Mouse (Mus musculus): ENCODE data around the gene Zdhhc15. TPM values are rescaled to one million over a fixed set of nuclear protein-coding genes. Genes with fewer than 3 reads are reported as not detected.
"Not testable (repeated sequence)": the region's sequence is repeated elsewhere in the genome, so short reads cannot be mapped to it uniquely, and the experiment has no call there.

The Zdhhc15 gene
- polyA plus RNA-seq (2015; fragmentation: Nextera tagmentation; extraction: Ambion mirVana): 2.2 and 2.3 TPM in 2 replicates

DNA sequence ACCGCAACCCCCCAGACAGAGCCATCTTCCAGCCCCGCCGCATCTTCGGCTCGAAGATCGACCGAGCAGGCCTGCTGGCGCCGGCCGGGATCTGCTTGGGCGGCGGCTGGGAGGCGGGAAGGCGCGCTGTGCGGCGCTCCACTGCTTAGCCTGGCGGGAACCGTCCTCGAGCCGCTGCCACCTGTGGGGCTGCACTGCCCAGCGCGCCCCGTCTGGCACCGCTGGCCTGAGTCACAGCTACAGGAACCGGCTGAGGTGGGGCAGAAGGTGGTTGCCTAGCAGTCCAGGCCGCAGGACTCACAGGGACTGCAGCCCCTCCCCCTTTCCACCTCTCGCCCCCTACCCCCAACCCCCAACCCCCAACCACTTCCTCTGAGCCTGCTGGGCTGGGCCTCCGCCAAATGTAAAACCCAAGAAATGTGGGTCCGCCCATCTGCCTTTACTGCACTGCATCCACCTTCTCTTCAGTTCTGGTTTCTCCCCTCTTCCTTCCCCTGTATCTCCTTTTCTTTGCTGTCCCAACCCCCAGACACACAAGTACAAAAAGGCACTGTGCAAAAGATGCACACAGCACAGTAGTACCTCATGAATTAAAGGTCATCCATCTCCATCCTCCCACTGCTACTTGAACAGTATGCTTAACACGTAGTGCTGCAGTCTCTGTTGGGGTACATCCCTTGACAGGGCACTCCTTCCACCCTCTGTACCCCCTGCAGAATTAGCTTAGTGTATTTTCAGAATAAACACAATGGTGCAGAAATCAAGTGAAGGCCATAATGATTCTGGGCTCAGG is at the start of gene Zdhhc15:
TSS of gene Zdhhc15 (minus strand) at position 308 of the 793 bp plus-strand sequence.
- DNase-seq (ENCODE audit: low spot score) (peak; percentile 77), ATAC-seq (ENCODE audit: low FRiP score, low TSS enrichment) (peak; percentile 97)
- Histone ChIP-seq H3K4me1 (replicated peaks; ENCODE audit: control insufficient read depth, insufficient read depth) (no peaks in the 10 kb centered on the region), H3K9me3 (ENCODE audit: control insufficient read depth, low read length) (no peaks in the 10 kb centered on the region), H3K4me2 (replicated peaks; ENCODE audit: low read depth) (peak within 1 kb of the TSS; percentile 59), H3K27me3 (ENCODE audit: control insufficient read depth, insufficient read depth, low read length) (no peaks in the 10 kb centered on the region), H3K27ac (replicated peaks) (no peak within 1 kb of the TSS), H3K4me3 (ENCODE audit: low read depth, low read length) (peak within 1 kb of the TSS; percentile 53), H3K36me3 (ENCODE audit: control insufficient read depth, insufficient read depth, low read length) (no peaks in the 10 kb centered on the region), H3K9ac (ENCODE audit: low read length) (peak within 1 kb of the TSS; percentile 61)
- TF ChIP-seq EP300 (optimal IDR thresholded peaks at IDR 0.05) (no peak), CTCF (IDR thresholded peaks at IDR 0.05; ENCODE audit: low read depth) (peak; percentile 26; the same call in 1 of the 2 replicates)
- 20% methylated on average over 29 of the region's 31 CpGs for WGBS

DNA sequence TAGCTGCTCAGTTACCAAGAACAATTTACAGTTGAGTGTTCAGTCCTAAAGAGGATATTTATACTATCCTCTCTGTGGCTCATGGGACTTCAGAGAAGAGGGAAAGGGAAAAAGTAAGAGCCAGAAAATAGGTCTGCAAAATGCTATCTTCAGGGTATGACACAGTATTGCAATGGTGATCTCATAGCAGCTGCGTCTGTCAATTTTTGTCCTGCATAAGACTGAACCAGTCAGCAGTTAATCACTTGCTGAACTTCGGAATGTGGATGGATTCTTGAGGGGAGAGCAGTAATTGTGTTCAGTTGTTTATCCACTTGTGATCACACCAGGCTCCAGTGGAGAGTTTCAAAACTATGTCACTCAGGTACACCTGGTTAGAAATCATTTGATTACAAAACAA is 37.1 kb upstream of the Zdhhc15 start:
- ATAC-seq (ENCODE audit: low FRiP score, low TSS enrichment) (no peak), DNase-seq (ENCODE audit: low spot score) (no peak)
- Histone ChIP-seq H3K27ac (replicated peaks) (no peak overlapping the region), H3K9me3 (ENCODE audit: control insufficient read depth, low read length) (no peaks in the 10 kb centered on the region), H3K4me1 (replicated peaks; ENCODE audit: control insufficient read depth, insufficient read depth) (no peaks in the 10 kb centered on the region), H3K27me3 (ENCODE audit: control insufficient read depth, insufficient read depth, low read length) (no peaks in the 10 kb centered on the region), H3K4me3 (ENCODE audit: low read depth, low read length) (no peak overlapping the region), H3K36me3 (ENCODE audit: control insufficient read depth, insufficient read depth, low read length) (no peaks in the 10 kb centered on the region), H3K4me2 (replicated peaks; ENCODE audit: low read depth) (no peak overlapping the region), H3K9ac (ENCODE audit: low read length) (no peak overlapping the region)
- WGBS: 73% methylated on average over 2 of the region's 2 CpGs
- no peak for TF ChIP-seq CTCF (IDR thresholded peaks at IDR 0.05; ENCODE audit: low read depth)
- no peak for TF ChIP-seq EP300 (optimal IDR thresholded peaks at IDR 0.05)

DNA sequence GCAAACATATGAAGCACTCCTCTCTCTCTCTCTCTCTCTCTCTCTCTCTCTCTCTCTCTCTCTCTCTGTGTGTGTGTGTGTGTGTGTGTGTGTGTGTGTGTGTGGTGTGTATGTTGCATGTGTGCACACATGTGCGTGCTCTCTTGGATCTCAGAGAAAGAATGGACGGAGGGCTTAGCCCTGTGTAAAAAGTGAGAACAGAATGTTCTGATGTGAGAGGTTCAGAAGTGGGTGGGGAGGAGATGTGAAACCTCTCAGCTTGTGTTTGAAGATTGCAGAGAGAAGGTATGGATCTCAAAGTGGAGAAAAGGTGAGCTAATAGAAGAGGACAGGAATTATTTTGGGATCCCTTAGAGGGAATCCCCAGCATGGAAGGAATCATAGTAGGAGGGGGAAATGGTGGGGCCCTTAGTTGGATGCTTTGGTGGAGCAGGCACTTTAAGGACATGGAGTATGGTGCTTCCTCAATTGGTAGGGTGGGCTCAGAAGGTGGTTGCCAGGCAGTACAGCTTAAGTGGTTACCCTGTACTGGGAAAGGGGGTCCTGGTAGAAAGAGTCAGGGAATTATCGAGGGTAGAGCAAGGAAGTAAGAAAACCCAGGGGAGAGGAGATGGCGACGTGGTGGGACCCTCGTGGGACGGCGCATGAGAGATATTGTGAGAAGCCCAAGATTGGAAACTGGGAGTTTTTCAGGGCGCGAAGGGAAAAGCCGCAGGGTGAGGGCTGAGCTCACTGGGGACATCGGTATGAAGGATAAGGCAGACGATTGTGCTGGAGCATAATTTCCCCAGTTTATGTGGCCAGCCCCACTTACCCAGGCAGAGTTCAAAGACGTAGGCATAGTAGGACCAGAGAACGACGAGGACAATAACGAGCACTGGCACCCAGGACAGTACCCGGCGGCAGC is 761 bp downstream of the Zdhhc15 start:
- 14% methylated on average over 17 of the region's 19 CpGs for WGBS
- peak overlapping the region; percentile 61 for H3K9ac ChIP-seq (ENCODE audit: low read length)
- DNase-seq (ENCODE audit: low spot score) (no peak), ATAC-seq (ENCODE audit: low FRiP score, low TSS enrichment) (peak; percentile 47; the same call in 1 of the 2 replicates)
- H3K4me2 ChIP-seq (replicated peaks; ENCODE audit: low read depth): peak overlapping the region; percentile 59
- no peaks in the 10 kb centered on the region for H3K27me3 ChIP-seq (ENCODE audit: control insufficient read depth, insufficient read depth, low read length)
- H3K4me1 ChIP-seq (replicated peaks; ENCODE audit: control insufficient read depth, insufficient read depth): no peaks in the 10 kb centered on the region
- H3K4me3 ChIP-seq (ENCODE audit: low read depth, low read length): peak overlapping the region; percentile 53
- no peak overlapping the region for H3K27ac ChIP-seq (replicated peaks)
- H3K36me3 ChIP-seq (ENCODE audit: control insufficient read depth, insufficient read depth, low read length): no peaks in the 10 kb centered on the region
- TF ChIP-seq CTCF (IDR thresholded peaks at IDR 0.05; ENCODE audit: low read depth) (no peak), EP300 (optimal IDR thresholded peaks at IDR 0.05) (no peak)
- H3K9me3 ChIP-seq (ENCODE audit: control insufficient read depth, low read length): no peaks in the 10 kb centered on the region

DNA sequence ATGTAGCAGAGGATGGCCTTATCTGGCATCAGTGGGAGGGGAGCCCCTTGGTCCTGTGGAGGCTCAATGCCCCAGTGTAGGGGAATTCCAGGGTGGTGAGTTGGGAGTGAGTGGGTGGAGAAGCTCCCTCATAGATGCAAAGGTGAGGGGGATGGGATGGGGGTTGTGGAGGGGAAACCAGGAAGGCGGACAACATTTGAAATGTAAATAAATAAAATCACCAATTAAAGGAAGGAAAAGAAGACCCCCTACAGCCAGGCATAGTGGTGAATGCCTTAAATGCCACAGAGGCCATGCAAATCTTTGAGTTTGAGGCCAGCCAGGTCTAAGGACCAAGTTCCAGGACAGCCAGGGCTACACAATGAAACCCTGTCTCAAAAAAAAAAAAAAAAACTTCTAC is 13.9 kb downstream of the Zdhhc15 start:
- Histone ChIP-seq H3K4me3 (ENCODE audit: low read depth, low read length) (no peak overlapping the region), H3K36me3 (ENCODE audit: control insufficient read depth, insufficient read depth, low read length) (no peaks in the 10 kb centered on the region), H3K27ac (replicated peaks) (no peak overlapping the region), H3K4me1 (replicated peaks; ENCODE audit: control insufficient read depth, insufficient read depth) (no peaks in the 10 kb centered on the region), H3K9me3 (ENCODE audit: control insufficient read depth, low read length) (no peaks in the 10 kb centered on the region), H3K4me2 (replicated peaks; ENCODE audit: low read depth) (no peak overlapping the region), H3K27me3 (ENCODE audit: control insufficient read depth, insufficient read depth, low read length) (no peaks in the 10 kb centered on the region), H3K9ac (ENCODE audit: low read length) (no peak overlapping the region)
- DNase-seq (ENCODE audit: low spot score): no peak
- 75% methylated on average over 1 of the region's 1 CpGs for WGBS
- no peak for ATAC-seq (ENCODE audit: low FRiP score, low TSS enrichment)
- TF ChIP-seq CTCF (IDR thresholded peaks at IDR 0.05; ENCODE audit: low read depth): no peak
- TF ChIP-seq EP300 (optimal IDR thresholded peaks at IDR 0.05): no peak

DNA sequence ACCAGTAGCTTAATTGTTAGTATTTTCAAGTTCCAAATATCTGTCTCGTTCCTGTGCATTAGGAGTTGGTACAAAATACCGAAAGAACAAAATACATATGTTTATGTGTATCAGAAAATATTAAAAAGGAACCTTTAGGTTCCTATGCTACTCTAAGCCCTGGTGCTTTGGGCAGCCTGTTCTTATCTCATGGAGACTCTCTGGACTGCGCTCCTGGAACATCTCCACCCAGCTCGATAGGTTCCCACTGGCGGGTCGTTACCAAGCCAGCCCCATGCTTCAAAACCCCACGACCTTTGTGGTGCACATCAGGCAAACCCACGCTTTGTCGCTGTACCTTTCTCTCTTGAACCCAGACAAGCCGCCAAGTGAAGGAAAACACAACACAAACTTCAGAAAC is 58.3 kb downstream of the Zdhhc15 start:
- DNase-seq (ENCODE audit: low spot score): no peak
- Histone ChIP-seq H3K27ac (replicated peaks) (no peak overlapping the region), H3K4me1 (replicated peaks; ENCODE audit: control insufficient read depth, insufficient read depth) (no peaks in the 10 kb centered on the region), H3K4me2 (replicated peaks; ENCODE audit: low read depth) (no peak overlapping the region), H3K4me3 (ENCODE audit: low read depth, low read length) (no peak overlapping the region), H3K9ac (ENCODE audit: low read length) (no peak overlapping the region), H3K27me3 (ENCODE audit: control insufficient read depth, insufficient read depth, low read length) (no peaks in the 10 kb centered on the region), H3K36me3 (ENCODE audit: control insufficient read depth, insufficient read depth, low read length) (no peaks in the 10 kb centered on the region), H3K9me3 (ENCODE audit: control insufficient read depth, low read length) (no peaks in the 10 kb centered on the region)
- WGBS: 90% methylated on average over 10 of the region's 10 CpGs
- no peak for TF ChIP-seq CTCF (IDR thresholded peaks at IDR 0.05; ENCODE audit: low read depth)
- no peak for TF ChIP-seq EP300 (optimal IDR thresholded peaks at IDR 0.05)
- no peak for ATAC-seq (ENCODE audit: low FRiP score, low TSS enrichment)

DNA sequence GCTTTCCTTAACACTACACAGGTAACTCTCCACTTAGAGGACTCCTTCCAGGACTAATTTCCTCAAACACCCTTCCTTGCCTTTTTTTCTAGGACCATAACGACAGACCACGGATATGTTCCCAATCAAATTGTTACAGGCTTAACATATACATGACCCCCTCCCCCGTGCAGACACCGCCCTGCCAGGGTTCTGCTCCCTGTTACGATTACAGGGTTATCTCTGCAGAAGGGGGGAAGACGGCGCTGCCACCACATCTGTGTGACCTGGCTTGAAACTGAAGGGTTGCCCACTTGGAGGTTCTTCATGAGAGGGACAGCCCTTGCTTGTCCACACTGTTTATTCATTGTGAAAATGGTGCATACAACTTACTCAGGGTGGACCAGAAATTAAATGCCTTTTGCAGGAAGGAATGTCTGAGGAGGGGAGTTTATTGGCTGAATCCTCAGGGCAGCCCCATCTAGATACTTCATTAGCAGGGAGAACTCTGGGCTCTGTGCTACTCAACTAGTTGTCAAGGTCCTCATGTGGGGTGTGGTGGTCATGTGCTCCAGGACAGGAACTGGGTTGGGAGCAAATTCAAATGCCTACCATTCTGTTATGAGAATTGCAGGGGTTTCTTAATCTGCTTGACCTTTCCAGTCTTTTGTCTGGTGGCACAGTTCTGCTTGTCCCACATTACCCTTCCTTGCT is 67.0 kb downstream of the Zdhhc15 start:
- H3K4me2 ChIP-seq (replicated peaks; ENCODE audit: low read depth); H3K9ac ChIP-seq (ENCODE audit: low read length); H3K27ac ChIP-seq (replicated peaks); H3K36me3 ChIP-seq (ENCODE audit: control insufficient read depth, insufficient read depth, low read length); DNase-seq (ENCODE audit: low spot score); H3K4me1 ChIP-seq (replicated peaks; ENCODE audit: control insufficient read depth, insufficient read depth); H3K4me3 ChIP-seq (ENCODE audit: low read depth, low read length); H3K9me3 ChIP-seq (ENCODE audit: control insufficient read depth, low read length); ATAC-seq (ENCODE audit: low FRiP score, low TSS enrichment); H3K27me3 ChIP-seq (ENCODE audit: control insufficient read depth, insufficient read depth, low read length): not testable (repeated sequence)
- no CpG with 5 or more reads among the region's 7 CpGs for WGBS

DNA sequence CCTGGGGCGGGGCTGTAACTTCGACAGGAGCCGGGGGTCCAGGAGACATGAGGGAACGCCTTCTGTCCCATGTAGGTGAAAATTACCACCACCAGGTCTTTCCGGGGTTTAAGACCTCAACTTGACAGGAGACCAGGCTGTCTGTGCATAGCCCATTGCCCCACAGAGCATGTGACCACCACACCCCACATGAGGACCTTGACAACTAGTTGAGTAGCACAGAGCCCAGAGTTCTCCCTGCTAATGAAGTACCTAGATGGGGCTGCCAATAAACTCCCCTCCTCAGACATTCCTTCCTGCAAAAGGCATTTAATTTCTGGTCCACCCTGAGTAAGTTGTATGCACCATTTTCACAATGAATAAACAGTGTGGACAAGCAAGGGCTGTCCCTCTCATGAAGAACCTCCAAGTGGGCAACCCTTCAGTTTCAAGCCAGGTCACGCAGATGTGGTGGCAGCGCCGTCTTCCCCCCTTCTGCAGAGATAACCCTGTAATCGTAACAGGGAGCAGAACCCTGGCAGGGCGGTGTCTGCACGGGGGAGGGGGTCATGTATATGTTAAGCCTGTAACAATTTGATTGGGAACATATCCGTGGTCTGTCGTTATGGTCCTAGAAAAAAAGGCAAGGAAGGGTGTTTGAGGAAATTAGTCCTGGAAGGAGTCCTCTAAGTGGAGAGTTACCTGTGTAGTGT is 68.5 kb downstream of the Zdhhc15 start:
- not testable (repeated sequence) for ATAC-seq (ENCODE audit: low FRiP score, low TSS enrichment); H3K4me3 ChIP-seq (ENCODE audit: low read depth, low read length); H3K27ac ChIP-seq (replicated peaks); H3K9ac ChIP-seq (ENCODE audit: low read length); H3K4me1 ChIP-seq (replicated peaks; ENCODE audit: control insufficient read depth, insufficient read depth); H3K36me3 ChIP-seq (ENCODE audit: control insufficient read depth, insufficient read depth, low read length); H3K9me3 ChIP-seq (ENCODE audit: control insufficient read depth, low read length); H3K4me2 ChIP-seq (replicated peaks; ENCODE audit: low read depth); DNase-seq (ENCODE audit: low spot score); H3K27me3 ChIP-seq (ENCODE audit: control insufficient read depth, insufficient read depth, low read length)
- 84% methylated on average over 7 of the region's 13 CpGs for WGBS

Measured in stomach, postnatal 0 days (tissue).